Mouse (Mus musculus): ENCODE measurements at regions not wholly inside any gene's neighbourhood (a gene's known extent, or its start where the extent isn't known, plus 50 kb on each side); places are given as distances from the start of the nearest gene placed in this dataset.

DNA sequence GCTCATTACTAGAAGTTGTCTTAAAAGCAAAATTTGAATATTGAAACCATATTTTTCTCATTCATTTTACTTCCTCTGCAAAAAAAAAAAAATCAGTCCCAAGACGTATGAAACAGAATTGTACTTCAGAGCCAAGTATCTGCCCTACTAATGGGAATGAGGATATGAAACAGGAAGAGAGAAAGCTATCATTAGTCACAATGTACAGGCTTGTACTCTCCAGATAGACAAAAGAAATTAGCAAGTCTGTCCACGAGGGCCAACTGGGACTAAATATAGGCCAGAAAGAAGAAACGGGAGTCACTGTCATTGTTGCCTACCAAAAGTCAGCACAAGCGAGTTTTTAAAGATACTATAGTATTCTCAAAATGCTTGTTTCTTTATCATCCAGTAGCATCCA, 150.4 kb downstream of the Cenpc1 start:
- TF ChIP-seq CTCF (conservative IDR thresholded peaks at IDR 0.05; ENCODE audit: low read length) = no peak
- TF ChIP-seq NANOG (IDR thresholded peaks at IDR 0.05; ENCODE audit: borderline replicate concordance, low read length) = no peak
